In genomic region chr7:65370787-65371616, GRCm38 (mm10) we compare ENCODE assay signal across 8 mouse cellular contexts.
A peak's percentile ranks its signal among the peaks of the same experiment; 100 is the strongest.
DNase-seq lines count a peak whose midpoint lies in the region; ATAC-seq lines count a peak whose summit lies in the region.

No protein-coding gene starts in this region.

- no peaks in the 10 kb centered on the region for H3K27me3 ChIP-seq in embryonic facial prominence, embryonic 12.5 days
- H3K27me3 ChIP-seq in limb, embryonic 10.5 days (ENCODE audit: low read depth, poor library complexity, severe bottlenecking), result no peaks in the 10 kb centered on the region
- no peaks in the 10 kb centered on the region for H3K27me3 ChIP-seq in midbrain, embryonic 12.5 days

- DNase-seq in adrenal gland, postnatal 25 days, result peak; percentile 94
- peak; percentile 100 for DNase-seq in heart, adult 11 months
- peak; percentile 98 for DNase-seq in kidney, adult 18-20 months
- peak; percentile 92 for DNase-seq in limb, embryonic 10.5 days (ENCODE audit: low spot score)
- DNase-seq in spleen, adult 12 weeks (ENCODE audit: low spot score), result peak; percentile 71

- peak overlapping the region; percentile 81 for H3K27ac ChIP-seq in embryonic facial prominence, embryonic 12.5 days
- peak overlapping the region; percentile 97 for H3K27ac ChIP-seq in limb, embryonic 10.5 days
- peak overlapping the region; percentile 88 for H3K27ac ChIP-seq in midbrain, embryonic 12.5 days (replicated peaks)

- H3K4me2 ChIP-seq in embryonic facial prominence, embryonic 12.5 days (replicated peaks), result peak overlapping the region; percentile 68
- peak overlapping the region; percentile 85 for H3K4me2 ChIP-seq in midbrain, embryonic 12.5 days (replicated peaks)

- peak; percentile 88 for ATAC-seq in embryonic facial prominence, embryonic 12.5 days (ENCODE audit: insufficient number of reproducible peaks, insufficient read depth, low FRiP score, low TSS enrichment)
- peak; percentile 94 for ATAC-seq in midbrain, embryonic 12.5 days (ENCODE audit: low FRiP score, low read depth)
- ATAC-seq in inflammation-experienced regulatory T-cells, adult 6 months, result no peak

- WGBS in embryonic facial prominence, embryonic 12.5 days, result under 1% methylated on average over 87 of the region's 92 CpGs
- WGBS in limb, embryonic 10.5 days, result under 1% methylated on average over 85 of the region's 92 CpGs
- under 1% methylated on average over 76 of the region's 92 CpGs for WGBS in midbrain, embryonic 12.5 days

- H3K4me3 ChIP-seq in embryonic facial prominence, embryonic 12.5 days, result peak overlapping the region; percentile 85
- H3K4me3 ChIP-seq in limb, embryonic 10.5 days, result peak overlapping the region; percentile 88
- H3K4me3 ChIP-seq in midbrain, embryonic 12.5 days, result peak overlapping the region; percentile 90

- H3K9me3 ChIP-seq in embryonic facial prominence, embryonic 12.5 days, result no peaks in the 10 kb centered on the region
- H3K9me3 ChIP-seq in limb, embryonic 10.5 days (replicated peaks), result no peaks in the 10 kb centered on the region
- H3K9me3 ChIP-seq in midbrain, embryonic 12.5 days, result no peaks in the 10 kb centered on the region

- no peaks in the 10 kb centered on the region for H3K36me3 ChIP-seq in embryonic facial prominence, embryonic 12.5 days
- no peaks in the 10 kb centered on the region for H3K36me3 ChIP-seq in limb, embryonic 10.5 days
- H3K36me3 ChIP-seq in midbrain, embryonic 12.5 days, result no peaks in the 10 kb centered on the region

- H3K4me1 ChIP-seq in embryonic facial prominence, embryonic 12.5 days, result peaks cover 17% of the 10 kb centered on the region
- H3K4me1 ChIP-seq in limb, embryonic 10.5 days, result peaks cover 31% of the 10 kb centered on the region
- H3K4me1 ChIP-seq in midbrain, embryonic 12.5 days, result peaks cover 23% of the 10 kb centered on the region

- peak overlapping the region; percentile 76 for H3K9ac ChIP-seq in embryonic facial prominence, embryonic 12.5 days
- peak overlapping the region; percentile 85 for H3K9ac ChIP-seq in midbrain, embryonic 12.5 days (replicated peaks)
